Mouse (Mus musculus) liver, postnatal 0 days (tissue): ENCODE measurements around the gene Prkacb.

Source experiments
- CTCF ChIP-seq: sonication (generic); IDR thresholded peaks from 2 replicates; pipeline ENCODE4 v1.5.1; 2016; ENCODE audit warnings: antibody characterized with exemption, low read depth
- EP300 ChIP-seq: IDR thresholded peaks from 2 replicates; pipeline ENCODE4 v1.6.1; 2016; ENCODE audit warnings: antibody characterized with exemption, low read depth, mild to moderate bottlenecking

- TF ChIP-seq EP300 (no peak), CTCF (no peak)
Measured at GRCm38 (mm10) chr3:146812041-146812878, 530 bp downstream of the Prkacb start.
